Mouse (Mus musculus) urinary bladder, adult 2 months (tissue): Measurements from ENCODE around the gene Parp3. TPM values are rescaled to one million over a fixed set of nuclear protein-coding genes. Genes with fewer than 3 reads are reported as not detected.
"Not testable (repeated sequence)": the region's sequence is repeated elsewhere in the genome, so short reads cannot be mapped to it uniquely, and the experiment has no call there.

Experiments used
- DNase-seq: peaks from one replicate; pipeline ENCODE4 v3.0.0; 2022; ENCODE audit warnings: low spot score
- polyA plus RNA-seq: library from polyadenylated mRNA; depleted of rRNA; stranded (reverse); fragments of >200 nt; gene quantifications from 2 replicates; pipeline ENCODE4 v1.2.3, GENCODE M21; 2012; rRNA removed

Parp3 gene
- 70.2 and 82.3 TPM in 2 replicates for polyA plus RNA-seq

- peak; percentile 92 for DNase-seq
Measured at GRCm38 (mm10) chr9:106476924-106477484, at the start of gene Parp3. Parp3 (minus strand) TSS chr9:106476949.

- DNase-seq = no peak
Measured at GRCm38 (mm10) chr9:106519909-106520308, 43.2 kb upstream of the Parp3 start.

GRCm38 (mm10) chr9:106519433-106519832 is 42.7 kb upstream of the Parp3 start:
- no peak for DNase-seq

GRCm38 (mm10) chr9:106514273-106514672 is 37.5 kb upstream of the Parp3 start, which contains the start of gene Iqcf5:
Iqcf5 (plus strand) TSS chr9:106514573.
- no peak for DNase-seq

GRCm38 (mm10) chr9:106513566-106513965 is 36.8 kb upstream of the Parp3 start:
- DNase-seq = no peak

- DNase-seq = no peak
Measured at GRCm38 (mm10) chr9:106512729-106513450, 36.1 kb upstream of the Parp3 start.

GRCm38 (mm10) chr9:106509356-106509755 is 32.6 kb upstream of the Parp3 start:
- no peak for DNase-seq

- no peak for DNase-seq
Measured at GRCm38 (mm10) chr9:106504246-106504645, 27.5 kb upstream of the Parp3 start.

- DNase-seq = no peak
Measured at GRCm38 (mm10) chr9:106501846-106502245, 25.1 kb upstream of the Parp3 start.

- no peak for DNase-seq
Measured at GRCm38 (mm10) chr9:106499667-106500066, 22.9 kb upstream of the Parp3 start, which contains the start of gene Iqcf1. Iqcf1 (plus strand) TSS chr9:106499967.

- DNase-seq = not testable (repeated sequence)
Measured at GRCm38 (mm10) chr9:106487602-106488001, 10.9 kb upstream of the Parp3 start.

- no peak for DNase-seq
Measured at GRCm38 (mm10) chr9:106485076-106485475, 8.3 kb upstream of the Parp3 start.

- no peak for DNase-seq
Measured at GRCm38 (mm10) chr9:106483606-106484005, 6.9 kb upstream of the Parp3 start.

GRCm38 (mm10) chr9:106483136-106483535 is 6.4 kb upstream of the Parp3 start:
- no peak for DNase-seq

- DNase-seq = no peak
Measured at GRCm38 (mm10) chr9:106482578-106483115, 5.9 kb upstream of the Parp3 start.

- no peak for DNase-seq
Measured at GRCm38 (mm10) chr9:106481676-106482075, 4.9 kb upstream of the Parp3 start.

GRCm38 (mm10) chr9:106481075-106481474 is 4.3 kb upstream of the Parp3 start:
- peak; percentile 17 for DNase-seq

- peak; percentile 16 for DNase-seq
Measured at GRCm38 (mm10) chr9:106480541-106480940, 3.8 kb upstream of the Parp3 start.

GRCm38 (mm10) chr9:106478101-106478500 is 1.4 kb upstream of the Parp3 start:
- DNase-seq = no peak

- peak; percentile 16 for DNase-seq
Measured at GRCm38 (mm10) chr9:106477649-106478048, 900 bp upstream of the Parp3 start.

GRCm38 (mm10) chr9:106476002-106476923 is 486 bp downstream of the Parp3 start:
- peak; percentile 41 for DNase-seq

GRCm38 (mm10) chr9:106475663-106476001 is 1.1 kb downstream of the Parp3 start, which contains the start of gene Rrp9:
Rrp9 (plus strand) TSS chr9:106475963.
- no peak for DNase-seq
